Mouse (Mus musculus): ENCODE measurements around the gene Dmgdh.

The Dmgdh gene

GRCm38 (mm10) chr13:93710325-93710724 is 36.1 kb downstream of the Dmgdh start:
- DNase-seq (ENCODE audit: low read depth) = no peak

- DNase-seq (ENCODE audit: low read depth) = no peak
These were observed 37.0 kb downstream of the Dmgdh start for GRCm38 (mm10) chr13:93711226-93711625.

DNA sequence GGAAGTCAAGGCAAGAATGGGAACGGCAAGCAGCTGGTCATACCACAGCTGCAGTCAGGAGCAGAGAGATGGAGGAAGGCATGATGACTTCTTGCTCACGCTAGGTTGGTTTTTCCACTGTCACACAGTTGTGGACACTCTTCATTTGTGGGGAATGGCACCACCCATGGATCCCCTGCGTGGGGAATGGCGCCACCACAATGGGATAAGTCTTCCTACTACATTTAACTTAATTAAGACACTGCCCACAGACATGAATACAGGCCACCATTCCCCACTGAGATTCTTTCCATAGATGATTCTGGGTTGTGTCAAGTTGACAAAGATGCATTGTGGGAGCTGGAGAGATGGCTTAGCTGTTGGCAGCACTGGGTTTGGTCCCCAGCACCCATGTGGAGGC is 38.1 kb downstream of the Dmgdh start:
- no peak for DNase-seq (ENCODE audit: low read depth)

GRCm38 (mm10) chr13:93713826-93714225 is 39.6 kb downstream of the Dmgdh start:
- DNase-seq (ENCODE audit: low read depth) = no peak

DNA sequence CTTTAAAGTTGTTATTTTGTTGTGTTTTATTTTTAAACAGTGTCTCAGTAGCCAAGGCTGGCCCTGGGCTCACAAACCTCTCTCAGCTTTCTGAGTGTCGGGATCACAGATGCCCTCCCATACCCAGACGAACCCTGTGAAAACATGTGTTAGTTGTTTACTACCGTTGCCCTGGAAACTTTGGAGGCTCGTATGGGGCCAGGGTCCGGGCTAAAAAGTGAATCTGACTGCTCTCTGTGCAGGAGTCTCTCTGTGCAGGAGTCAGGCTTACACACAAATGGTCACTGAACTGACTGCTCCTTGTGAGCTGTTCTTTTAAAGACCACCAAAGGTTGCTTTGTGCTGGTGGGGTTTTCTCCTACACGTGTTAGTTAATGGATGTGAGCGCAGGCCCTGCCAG is 42.9 kb downstream of the Dmgdh start:
- no peak for DNase-seq (ENCODE audit: low read depth)

DNA sequence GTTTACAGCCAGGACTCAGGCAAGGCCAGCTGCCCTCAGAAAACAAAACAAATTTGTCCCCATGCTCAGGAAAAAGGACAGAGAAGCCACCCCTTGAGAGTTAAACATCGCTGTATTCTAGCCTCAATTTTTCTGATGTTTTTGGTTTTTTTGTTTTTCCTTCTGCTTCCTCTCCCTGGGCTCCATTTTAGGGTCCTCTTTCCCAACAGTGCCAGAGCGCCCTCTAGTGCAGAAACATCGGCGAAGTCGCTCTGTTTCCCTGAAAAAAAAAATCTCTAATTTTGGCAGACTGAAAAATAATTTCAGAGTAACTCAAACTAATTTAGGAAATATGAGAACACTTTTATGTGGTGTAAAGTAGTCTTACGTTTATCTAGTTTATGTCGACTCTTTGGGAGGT is 44.7 kb downstream of the Dmgdh start:
- peak; percentile 82 for DNase-seq (ENCODE audit: low read depth)

DNA sequence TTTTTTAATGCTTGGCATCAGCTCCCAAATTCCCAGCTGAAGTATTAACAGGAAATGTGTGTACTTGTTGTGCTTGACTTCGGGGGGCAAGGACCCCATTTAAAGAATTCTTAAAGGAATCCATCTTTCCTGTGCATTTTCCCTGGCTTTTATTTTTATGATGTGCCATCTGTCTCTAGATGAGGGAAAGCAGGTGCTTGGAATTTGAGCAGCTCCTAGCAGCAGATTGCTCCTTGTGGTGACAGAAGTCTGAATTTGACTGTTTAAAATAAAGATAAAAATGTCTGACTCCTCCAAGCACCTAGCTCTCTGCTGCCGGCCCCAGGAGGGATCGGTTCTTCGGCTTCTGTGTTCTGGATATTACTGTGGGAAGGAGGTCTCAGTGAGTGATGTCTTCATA is 47.7 kb downstream of the Dmgdh start:
- DNase-seq (ENCODE audit: low read depth) = no peak

GRCm38 (mm10) chr13:93723455-93723854 is 49.2 kb downstream of the Dmgdh start:
- DNase-seq (ENCODE audit: low read depth) = no peak

DNA sequence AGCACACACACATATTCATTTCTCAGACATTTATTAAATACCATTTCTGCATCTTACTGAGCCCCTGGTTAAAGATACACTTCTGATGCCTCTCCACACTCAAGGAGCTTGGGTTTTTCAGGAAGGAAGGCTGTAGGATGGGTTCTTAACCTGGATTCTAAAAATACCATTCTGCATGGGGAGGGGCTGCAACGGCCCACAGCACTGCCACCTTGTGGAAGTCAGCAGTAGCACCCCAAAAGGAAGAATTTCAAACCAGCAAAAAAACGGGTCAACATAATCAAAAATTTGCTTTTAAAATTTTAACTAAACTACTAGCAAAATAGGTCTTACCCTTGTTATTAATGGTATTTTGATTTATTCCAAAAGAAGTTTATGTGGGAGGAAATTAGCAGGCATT is 50.0 kb downstream of the Dmgdh start:
- DNase-seq (ENCODE audit: low read depth) = peak; percentile 28

- no peak for DNase-seq (ENCODE audit: low read depth)
These were observed 61.0 kb downstream of the Dmgdh start for GRCm38 (mm10) chr13:93735131-93735636.

GRCm38 (mm10) chr13:93744118-93744517 is 69.9 kb downstream of the Dmgdh start:
- no peak for DNase-seq (ENCODE audit: low read depth)

GRCm38 (mm10) chr13:93752597-93753400 is 78.6 kb downstream of the Dmgdh start:
- no peak for DNase-seq (ENCODE audit: low read depth)

GRCm38 (mm10) chr13:93755084-93755483 is 80.9 kb downstream of the Dmgdh start:
- peak; percentile 63 for DNase-seq (ENCODE audit: low read depth)

GRCm38 (mm10) chr13:93756674-93757073 is 82.4 kb downstream of the Dmgdh start:
- DNase-seq (ENCODE audit: low read depth) = no peak

GRCm38 (mm10) chr13:93757514-93757913 is 83.3 kb downstream of the Dmgdh start:
- no peak for DNase-seq (ENCODE audit: low read depth)

GRCm38 (mm10) chr13:93758149-93758898 is 84.1 kb downstream of the Dmgdh start:
- DNase-seq (ENCODE audit: low read depth) = no peak

- no peak for DNase-seq (ENCODE audit: low read depth)
These were observed 87.6 kb downstream of the Dmgdh start for GRCm38 (mm10) chr13:93761831-93762230.

- DNase-seq (ENCODE audit: low read depth) = no peak
These were observed 88.6 kb downstream of the Dmgdh start for GRCm38 (mm10) chr13:93762879-93763278.

- no peak for DNase-seq (ENCODE audit: low read depth)
These were observed 90.2 kb downstream of the Dmgdh start for GRCm38 (mm10) chr13:93764321-93764973.

- peak; percentile 41 for DNase-seq (ENCODE audit: low read depth)
These were observed 96.9 kb downstream of the Dmgdh start for GRCm38 (mm10) chr13:93771031-93771587.

DNA sequence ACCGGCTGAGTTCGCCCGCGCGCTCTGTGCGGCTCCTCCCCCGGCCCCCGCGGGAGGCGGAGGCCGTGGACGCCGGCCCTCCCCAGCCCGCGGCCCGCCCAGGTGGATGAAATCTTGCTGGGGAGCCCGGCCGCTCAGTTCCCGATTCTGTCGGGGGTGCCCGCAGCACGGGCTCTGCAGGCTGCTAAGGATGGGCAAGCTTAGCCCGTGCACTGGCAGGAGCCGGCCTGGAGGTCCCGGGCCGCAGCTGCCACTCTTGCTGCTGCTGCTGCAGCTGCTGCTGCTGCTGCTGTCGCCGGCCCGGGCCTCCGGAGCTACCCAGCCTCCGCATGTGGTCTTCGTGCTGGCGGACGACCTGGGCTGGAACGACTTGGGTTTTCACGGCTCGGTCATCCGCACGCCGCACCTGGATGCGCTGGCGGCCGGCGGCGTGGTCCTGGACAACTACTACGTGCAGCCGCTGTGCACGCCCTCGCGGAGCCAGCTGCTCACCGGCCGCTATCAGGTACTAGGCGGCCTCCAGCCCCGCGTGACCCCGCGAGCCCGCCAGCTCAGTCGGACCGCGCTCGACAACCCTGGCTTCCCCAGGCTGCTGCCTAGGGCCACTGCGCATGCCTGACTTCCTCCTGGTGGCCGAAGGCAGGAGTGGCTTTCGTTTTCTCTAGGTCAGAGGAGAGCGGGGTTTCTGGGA is 97.5 kb downstream of the Dmgdh start, which contains the start of gene Arsb:
Gene Arsb, plus strand, starts transcription at position 43 of the 691 bp plus-strand sequence.
- peak; percentile 88 for DNase-seq (ENCODE audit: low read depth)

DNA sequence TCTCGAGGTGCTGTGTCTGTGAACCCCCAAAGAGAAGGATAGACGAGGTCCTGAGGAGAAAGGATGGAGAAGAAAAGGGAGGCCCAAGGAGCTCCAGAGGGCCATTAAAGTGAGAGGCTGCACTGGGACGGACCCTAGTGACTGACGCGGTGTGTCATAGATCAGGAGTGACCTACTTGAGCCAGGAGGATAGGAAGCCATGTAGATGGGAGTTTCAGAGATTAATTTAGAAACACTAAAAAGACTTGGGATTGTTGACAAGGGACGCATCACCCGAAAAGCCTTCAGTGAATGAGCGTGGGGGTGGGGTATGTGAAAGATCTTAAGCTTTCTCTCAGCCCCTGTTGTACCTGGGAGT is 98.0 kb downstream of the Dmgdh start:
- no peak for DNase-seq (ENCODE audit: low read depth)

Measured in NIH3T3 (cell line).